Mouse (Mus musculus) retina, postnatal 1 day (tissue): ENCODE results near the gene Amer2.

Experiments used
- DNase-seq: peaks from one replicate; pipeline ENCODE4 v3.0.0-alpha.2; 2012

Amer2 gene

GRCm38 (mm10) chr14:60388332-60388731 lies 15.3 kb downstream of the Amer2 start:
- DNase-seq: no peak

- DNase-seq: no peak
Measured at GRCm38 (mm10) chr14:60392202-60392601, 19.1 kb downstream of the Amer2 start.

GRCm38 (mm10) chr14:60397321-60397720 lies 24.3 kb downstream of the Amer2 start:
- no peak for DNase-seq

- DNase-seq: no peak
Measured at GRCm38 (mm10) chr14:60398861-60399260, 25.8 kb downstream of the Amer2 start.

GRCm38 (mm10) chr14:60403228-60403627 lies 30.2 kb downstream of the Amer2 start:
- no peak for DNase-seq

GRCm38 (mm10) chr14:60405829-60406228 lies 32.8 kb downstream of the Amer2 start:
- DNase-seq: peak; percentile 55

GRCm38 (mm10) chr14:60406543-60406942 lies 33.5 kb downstream of the Amer2 start:
- DNase-seq: no peak

- DNase-seq: no peak
Measured at GRCm38 (mm10) chr14:60407319-60407718, 34.3 kb downstream of the Amer2 start.

- peak; percentile 87 for DNase-seq
Measured at GRCm38 (mm10) chr14:60409702-60410491, 36.8 kb downstream of the Amer2 start.

- DNase-seq: peak; percentile 67
Measured at GRCm38 (mm10) chr14:60411229-60411628, 38.2 kb downstream of the Amer2 start.

GRCm38 (mm10) chr14:60414691-60415090 lies 41.6 kb downstream of the Amer2 start:
- DNase-seq: peak; percentile 42

GRCm38 (mm10) chr14:60417924-60418323 lies 44.9 kb downstream of the Amer2 start:
- no peak for DNase-seq

- DNase-seq: no peak
Measured at GRCm38 (mm10) chr14:60422920-60423319, 49.9 kb downstream of the Amer2 start.

- DNase-seq: no peak
Measured at GRCm38 (mm10) chr14:60424174-60424573, 51.1 kb downstream of the Amer2 start.

- no peak for DNase-seq
Measured at GRCm38 (mm10) chr14:60425553-60425952, 52.5 kb downstream of the Amer2 start.

- peak; percentile 40 for DNase-seq
Measured at GRCm38 (mm10) chr14:60427896-60428295, 54.8 kb downstream of the Amer2 start.

GRCm38 (mm10) chr14:60429513-60429912 lies 56.5 kb downstream of the Amer2 start:
- peak; percentile 95 for DNase-seq

- DNase-seq: peak; percentile 79
Measured at GRCm38 (mm10) chr14:60431515-60431914, 58.5 kb downstream of the Amer2 start.

- DNase-seq: no peak
Measured at GRCm38 (mm10) chr14:60432136-60432535, 59.1 kb downstream of the Amer2 start.

- DNase-seq: peak; percentile 48
Measured at GRCm38 (mm10) chr14:60435515-60435914, 62.5 kb downstream of the Amer2 start.

GRCm38 (mm10) chr14:60436364-60436763 lies 63.3 kb downstream of the Amer2 start:
- no peak for DNase-seq
